Mouse (Mus musculus): ENCODE measurements around the gene Zkscan14. TPM values are rescaled to one million over a fixed set of nuclear protein-coding genes. Genes with fewer than 3 reads are reported as not detected.

Gene Zkscan14
- polyA plus RNA-seq, 1 experiment from 2014 or later = 15.5 TPM

DNA sequence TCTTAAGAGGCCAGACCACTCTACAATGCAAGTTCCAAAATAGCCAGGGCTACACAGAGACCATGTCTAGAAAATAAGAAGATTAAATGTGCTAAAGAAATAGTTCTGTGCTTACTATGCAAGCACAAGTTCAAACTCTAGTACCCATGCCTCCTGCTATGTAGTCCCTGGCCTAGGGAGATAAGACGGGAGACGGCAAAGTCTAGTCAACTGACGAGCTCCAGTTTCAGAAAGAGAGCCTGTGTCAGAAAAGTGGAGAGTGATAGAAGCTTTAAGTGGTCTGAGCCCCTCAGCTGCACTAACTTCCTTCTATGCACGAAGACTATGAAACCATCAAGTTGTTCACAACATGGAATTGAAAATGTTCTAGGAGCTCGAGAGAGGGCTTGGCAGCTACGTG is 52.4 kb downstream of the Zkscan14 start:
- H3K4me3 ChIP-seq (replicated peaks; ENCODE audit: low read length) = no peak overlapping the region
- no peak overlapping the region for H3K4me2 ChIP-seq (ENCODE audit: low read length)
- H3K4me1 ChIP-seq (replicated peaks; ENCODE audit: control insufficient read depth, insufficient read depth, low read length) = no peaks in the 10 kb centered on the region
- no peaks in the 10 kb centered on the region for H3K27me3 ChIP-seq (replicated peaks; ENCODE audit: control insufficient read depth, insufficient read depth, low read length)
- H3K36me3 ChIP-seq (ENCODE audit: control insufficient read depth, insufficient read depth) = peaks cover 57% of the 10 kb centered on the region
- H3K27ac ChIP-seq (ENCODE audit: low read length) = no peak overlapping the region
- WGBS = 91% methylated on average over 6 of the region's 6 CpGs
- H3K9ac ChIP-seq (replicated peaks; ENCODE audit: low read depth, low read length) = no peak overlapping the region
- ATAC-seq = no peak
- no peaks in the 10 kb centered on the region for H3K9me3 ChIP-seq (ENCODE audit: control insufficient read depth, low read length)

DNA sequence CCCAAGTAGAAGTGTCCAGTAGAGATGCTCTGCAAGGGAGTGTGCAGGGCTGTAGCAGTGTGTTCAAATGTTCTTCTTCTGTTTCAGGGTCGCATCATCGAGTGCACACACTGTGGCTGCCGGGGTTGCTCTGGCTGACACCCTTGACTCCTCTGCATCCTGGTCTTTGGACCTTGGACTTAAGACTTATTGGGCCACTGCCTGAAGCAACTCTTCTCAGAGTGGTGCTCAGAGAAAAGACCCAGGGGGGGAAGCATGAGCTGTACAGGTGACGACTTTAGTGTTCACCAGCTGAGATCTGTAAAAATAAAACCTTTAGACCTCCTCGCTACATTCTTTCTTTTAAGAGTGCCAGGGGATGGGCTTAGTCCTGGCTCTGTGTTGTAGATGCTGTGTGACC is 53.9 kb downstream of the Zkscan14 start:
- Histone ChIP-seq H3K4me1 (replicated peaks; ENCODE audit: control insufficient read depth, insufficient read depth, low read length) (no peaks in the 10 kb centered on the region), H3K27me3 (replicated peaks; ENCODE audit: control insufficient read depth, insufficient read depth, low read length) (no peaks in the 10 kb centered on the region), H3K9me3 (ENCODE audit: control insufficient read depth, low read length) (no peaks in the 10 kb centered on the region), H3K4me3 (replicated peaks; ENCODE audit: low read length) (no peak overlapping the region), H3K27ac (ENCODE audit: low read length) (no peak overlapping the region), H3K4me2 (ENCODE audit: low read length) (no peak overlapping the region), H3K9ac (replicated peaks; ENCODE audit: low read depth, low read length) (no peak overlapping the region), H3K36me3 (ENCODE audit: control insufficient read depth, insufficient read depth) (peaks cover 66% of the 10 kb centered on the region)
- 95% methylated on average over 5 of the region's 5 CpGs for WGBS
- no peak for ATAC-seq

Other genes with a start within 250 kb of the Zkscan14 start
- gene Smurf1, start 236.0 kb downstream of the Zkscan14 start, polyA plus RNA-seq (2015; fragmentation: Nextera tagmentation; extraction: Ambion mirVana) = 25.4 and 28.2 TPM in 2 replicates
- not detected in 2 replicates for gene Gm4871, start 169.1 kb downstream of the Zkscan14 start, polyA plus RNA-seq (2015; fragmentation: Nextera tagmentation; extraction: Ambion mirVana)
- gene 1700018F24Rik, start 158.9 kb downstream of the Zkscan14 start, polyA plus RNA-seq (2015; fragmentation: Nextera tagmentation; extraction: Ambion mirVana) = not detected in 2 replicates
- 247 and 259 TPM in 2 replicates for gene Arpc1a, start 118.0 kb downstream of the Zkscan14 start, polyA plus RNA-seq (2015; fragmentation: Nextera tagmentation; extraction: Ambion mirVana)
- not detected in 2 replicates for gene Kpna7, start 117.8 kb downstream of the Zkscan14 start, polyA plus RNA-seq (2015; fragmentation: Nextera tagmentation; extraction: Ambion mirVana)
- gene Arpc1b, start 87.7 kb downstream of the Zkscan14 start, polyA plus RNA-seq (2015; fragmentation: Nextera tagmentation; extraction: Ambion mirVana) = 62.2 and 63.7 TPM in 2 replicates
- 93.1 and 96.3 TPM in 2 replicates for gene Pdap1, start 61.6 kb downstream of the Zkscan14 start, polyA plus RNA-seq (2015; fragmentation: Nextera tagmentation; extraction: Ambion mirVana)
- gene Bud31, start 61.5 kb downstream of the Zkscan14 start, polyA plus RNA-seq (2015; fragmentation: Nextera tagmentation; extraction: Ambion mirVana) = 190 and 196 TPM in 2 replicates
- 24.7 and 25.8 TPM in 2 replicates for gene Ptcd1, start 34.8 kb downstream of the Zkscan14 start, polyA plus RNA-seq (2015; fragmentation: Nextera tagmentation; extraction: Ambion mirVana)
- 59.0 TPM in 2 replicates for gene Cpsf4, start 34.7 kb downstream of the Zkscan14 start, polyA plus RNA-seq (2015; fragmentation: Nextera tagmentation; extraction: Ambion mirVana)
- gene Atp5j2, start 9.8 kb downstream of the Zkscan14 start, polyA plus RNA-seq (2015; fragmentation: Nextera tagmentation; extraction: Ambion mirVana) = 514 and 561 TPM in 2 replicates
- 17.4 and 20.2 TPM in 2 replicates for gene Zkscan5, start 2.7 kb upstream of the Zkscan14 start, polyA plus RNA-seq (2015; fragmentation: Nextera tagmentation; extraction: Ambion mirVana)
- gene Zfp655, start 29.8 kb upstream of the Zkscan14 start, polyA plus RNA-seq (2015; fragmentation: Nextera tagmentation; extraction: Ambion mirVana) = 39.6 and 45.9 TPM in 2 replicates
- gene Zscan25, start 78.6 kb upstream of the Zkscan14 start, polyA plus RNA-seq (2015; fragmentation: Nextera tagmentation; extraction: Ambion mirVana) = 0.66 and 1.0 TPM in 2 replicates
- gene Cyp3a57, start 143.4 kb upstream of the Zkscan14 start, polyA plus RNA-seq (2015; fragmentation: Nextera tagmentation; extraction: Ambion mirVana) = not detected in 2 replicates

Measured in forebrain, embryonic 16.5 days (tissue).